Mouse (Mus musculus) kidney, adult 18-20 months (tissue): Measurements from ENCODE around the gene Cd8b1.
"Not testable (repeated sequence)": the region's sequence is repeated elsewhere in the genome, so short reads cannot be mapped to it uniquely, and the experiment has no call there.

Experiments used
- DNase-seq: peaks from one replicate; pipeline ENCODE4 v3.0.0; 2021

Gene Cd8b1

DNA sequence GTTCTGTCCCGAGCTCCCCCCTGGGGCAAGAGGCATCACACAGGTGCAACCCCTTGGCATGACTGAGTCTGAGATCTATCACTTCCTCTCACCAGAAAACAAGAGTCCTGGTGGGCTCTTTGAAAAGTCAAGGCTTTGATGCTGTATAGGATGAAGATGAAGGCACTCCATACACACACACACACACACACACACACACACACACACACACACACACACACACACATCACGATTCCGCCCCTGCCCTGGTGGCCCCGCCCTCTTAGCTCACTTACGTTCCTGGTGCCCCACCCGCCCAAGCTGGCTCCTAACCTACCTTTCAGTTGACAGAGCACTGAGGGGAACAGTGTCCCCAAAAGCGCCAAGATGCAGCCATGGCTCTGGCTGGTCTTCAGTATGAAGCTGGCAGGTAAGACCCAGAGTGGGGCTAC is at the start of gene Cd8b1:
TSS of gene Cd8b1 (plus strand) at position 298 of the 431 bp plus-strand sequence.
- DNase-seq, result no peak

DNA sequence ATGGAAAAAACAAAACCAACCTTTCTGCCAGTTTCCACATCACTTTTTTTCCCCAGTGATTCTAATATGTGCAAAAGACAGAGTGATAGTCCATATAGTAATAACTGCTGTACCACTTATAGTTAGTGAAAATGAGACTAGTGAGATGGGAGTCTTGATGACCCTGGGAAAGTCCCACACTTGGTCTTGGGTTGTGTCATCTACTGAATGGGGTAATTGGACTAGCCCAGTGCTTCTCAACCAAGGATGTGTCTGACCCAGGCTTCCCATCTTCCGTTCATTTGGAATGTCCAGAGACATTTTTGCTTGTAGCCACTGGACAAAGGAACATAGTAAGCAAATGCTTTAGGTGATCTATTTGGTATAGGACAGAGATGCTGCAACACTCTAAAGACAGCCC is 48.9 kb upstream of the Cd8b1 start:
- no peak for DNase-seq

DNA sequence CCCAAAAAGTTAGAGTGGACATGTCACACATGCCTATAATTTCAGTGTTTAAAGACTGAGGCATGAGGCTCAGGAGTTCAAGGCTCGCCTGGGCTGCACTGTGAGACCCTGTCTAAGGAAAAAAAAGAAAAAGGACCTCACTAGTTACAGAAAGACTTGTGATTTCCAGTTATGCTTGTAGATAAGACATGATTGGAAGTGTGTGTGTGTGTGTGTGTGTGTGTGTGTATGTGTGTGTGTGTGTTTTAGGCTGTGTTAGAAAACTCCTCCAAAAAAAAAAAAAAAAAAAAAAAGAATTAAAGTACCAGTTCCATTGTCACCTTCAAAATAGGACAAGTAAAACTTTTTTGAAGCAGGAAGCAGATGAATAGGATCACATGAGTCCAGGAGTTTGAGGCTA is 48.0 kb upstream of the Cd8b1 start:
- no peak for DNase-seq

DNA sequence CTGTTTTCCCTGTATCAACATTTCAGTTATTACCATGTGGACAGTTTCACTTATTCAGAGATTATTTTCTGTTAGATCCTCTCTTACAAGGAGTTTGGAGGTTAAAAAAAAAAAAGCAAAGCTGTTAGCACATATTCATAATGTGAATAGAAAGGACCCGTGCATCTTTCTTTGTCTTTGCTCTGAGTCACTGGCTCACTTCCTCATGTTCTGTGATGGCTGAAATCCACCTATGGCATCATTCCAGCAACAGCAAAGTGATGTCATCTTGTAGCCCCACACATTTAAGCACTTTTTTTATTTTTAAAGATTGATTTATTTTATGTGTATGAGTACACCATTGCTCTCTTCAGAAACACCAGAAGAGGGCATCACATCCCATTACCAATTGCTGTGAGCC is 43.2 kb upstream of the Cd8b1 start:
- DNase-seq, result no peak

DNA sequence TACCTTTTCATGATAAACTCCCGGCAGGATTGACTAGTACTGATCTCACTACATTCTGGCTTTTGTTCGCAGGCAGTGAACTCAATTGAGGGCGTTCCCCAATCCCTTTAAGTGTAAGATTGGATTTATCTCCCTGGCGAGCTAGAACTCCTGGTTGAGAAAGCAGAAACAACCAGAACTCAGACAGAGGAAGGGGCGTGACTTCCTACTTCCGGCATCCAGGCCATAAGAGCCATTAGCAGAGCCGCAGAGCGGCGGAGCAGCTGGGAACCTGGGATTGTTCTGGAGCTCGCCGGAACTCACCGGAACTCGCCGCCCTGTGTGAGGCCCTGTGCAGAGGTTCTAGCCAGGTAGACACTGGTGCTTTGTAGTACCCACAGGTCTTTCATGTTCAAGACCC is 29.1 kb upstream of the Cd8b1 start:
- DNase-seq, result no peak

DNA sequence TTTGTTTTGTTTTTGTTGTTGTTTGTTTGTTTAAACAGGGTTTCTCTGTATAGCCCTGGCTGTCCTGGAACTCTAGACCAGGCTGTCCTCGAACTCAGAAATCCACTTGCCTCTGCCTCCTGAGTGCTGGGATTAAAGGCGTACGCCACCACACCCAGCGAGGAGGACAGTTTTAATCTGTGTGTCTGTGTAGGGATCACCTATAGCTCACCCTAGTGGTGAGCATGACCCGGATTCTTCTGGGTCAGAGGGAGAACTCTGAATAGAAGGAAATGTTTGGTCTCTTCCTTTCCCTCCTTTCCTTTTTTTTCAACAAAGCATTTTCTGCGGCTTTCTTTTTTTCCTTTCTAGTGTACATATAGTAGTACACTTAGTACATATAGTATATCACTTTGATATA is 27.3 kb upstream of the Cd8b1 start:
- no peak for DNase-seq

DNA sequence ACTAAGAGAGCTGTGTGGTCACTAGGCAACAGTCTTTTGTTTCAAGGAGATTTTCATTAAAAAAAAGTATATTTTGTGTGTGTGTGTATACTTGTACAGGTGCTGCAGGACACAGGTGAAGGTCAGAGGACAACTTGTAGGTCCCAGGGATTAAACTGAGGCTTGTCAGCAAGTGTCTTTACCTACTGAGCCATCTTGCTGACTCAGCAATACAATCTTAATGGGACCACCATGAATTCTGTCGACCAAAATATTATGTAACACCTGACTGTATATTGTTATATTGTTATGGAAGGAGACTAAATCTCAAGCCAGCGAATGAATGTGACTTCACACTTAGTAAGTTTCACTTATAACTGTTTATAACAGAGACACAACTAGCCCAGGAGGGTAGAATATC is 24.5 kb upstream of the Cd8b1 start:
- DNase-seq, result no peak

DNA sequence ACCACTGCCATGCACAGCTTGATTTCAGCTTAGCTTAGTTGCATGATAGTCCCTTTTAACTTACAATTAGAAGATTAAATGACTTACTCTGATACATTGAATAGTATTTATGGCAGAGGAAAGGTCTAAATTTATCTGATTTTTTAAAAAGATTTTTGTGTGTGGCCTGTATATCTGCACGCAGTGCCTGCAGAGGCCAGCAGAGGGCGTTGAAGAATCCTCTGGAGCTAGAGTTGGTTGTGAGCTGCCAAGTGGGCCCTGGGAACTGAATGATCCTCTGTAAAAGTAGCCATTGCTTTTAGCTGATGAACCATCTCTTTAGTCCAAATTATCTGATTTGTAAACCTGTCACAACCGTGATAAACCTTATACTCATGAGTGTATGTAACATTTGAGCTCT is 23.8 kb upstream of the Cd8b1 start:
- peak; percentile 23 for DNase-seq

DNA sequence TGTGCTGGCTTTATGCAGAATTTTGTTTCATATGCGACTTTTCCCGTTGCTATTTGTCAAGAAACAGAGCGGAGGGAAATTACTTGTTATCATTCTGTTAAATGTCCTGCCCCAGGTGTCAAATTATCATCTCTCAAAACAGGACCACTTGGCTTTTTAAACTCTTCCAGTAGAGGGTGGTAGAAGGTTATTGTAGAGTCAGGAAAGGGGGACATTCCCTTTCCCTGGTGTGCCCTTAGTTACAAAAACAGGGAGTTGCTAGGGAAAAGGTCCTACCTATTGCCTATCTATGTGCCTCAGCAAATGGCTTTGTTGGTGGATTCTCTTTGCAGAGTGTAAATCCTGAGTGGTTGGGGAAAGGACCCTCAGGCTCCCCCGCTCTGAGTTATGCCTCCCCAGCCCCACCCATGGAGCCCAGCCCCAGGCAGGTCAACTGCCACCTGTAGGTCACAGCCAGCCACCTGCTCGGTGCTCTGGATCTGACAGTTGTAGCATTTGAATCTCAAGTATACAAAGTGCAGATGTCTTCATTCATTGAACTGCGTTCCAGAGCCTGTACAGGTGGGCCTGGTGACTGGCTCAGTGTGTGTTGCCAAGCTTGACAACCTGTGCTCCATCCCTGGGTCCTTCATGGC is 20.4 kb upstream of the Cd8b1 start:
- DNase-seq, result no peak

DNA sequence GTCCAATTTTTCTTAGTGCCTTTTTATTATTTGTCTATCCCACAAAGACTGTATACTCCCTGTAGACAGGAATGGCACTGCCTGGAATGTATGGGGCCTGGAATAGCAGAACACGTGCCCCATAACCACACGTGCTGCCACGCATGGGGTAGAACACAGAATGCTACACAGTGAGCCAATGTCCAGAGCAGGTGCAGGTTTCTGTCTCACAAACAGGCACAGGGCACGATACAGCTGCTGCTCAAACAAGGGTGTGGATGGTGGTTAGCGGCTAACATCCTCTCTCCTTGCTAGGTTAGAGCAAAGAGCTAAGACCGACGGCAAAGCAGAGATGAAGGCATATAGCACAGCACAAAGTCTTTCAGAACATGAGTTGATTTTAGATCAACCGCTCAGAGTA is 15.1 kb upstream of the Cd8b1 start:
- no peak for DNase-seq

DNA sequence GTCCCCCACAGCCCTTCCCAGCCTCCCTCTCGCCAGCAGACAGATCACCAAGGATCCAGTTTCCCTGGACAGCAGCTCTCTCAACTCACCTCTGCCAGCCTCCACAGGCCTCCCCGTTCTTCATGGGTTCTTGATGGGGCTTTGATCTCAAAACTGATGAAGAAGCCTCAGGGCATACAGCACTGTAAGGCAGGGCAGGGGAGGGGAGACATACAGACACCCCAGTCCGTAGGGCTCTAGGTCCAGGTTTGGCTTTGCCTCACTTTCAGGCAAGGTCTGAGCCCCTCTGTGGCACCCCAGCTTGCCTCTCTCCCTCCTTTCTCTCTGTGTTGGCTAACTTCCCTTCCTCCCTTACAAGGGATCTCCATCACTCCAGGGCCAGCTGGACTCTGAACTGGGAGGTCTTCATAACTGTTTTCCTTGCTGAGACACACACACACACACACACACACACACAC is 733 bp upstream of the Cd8b1 start, which contains the start of gene Smyd1:
TSS of gene Smyd1 (minus strand) at position 408 of the 458 bp plus-strand sequence.
- no peak for DNase-seq

DNA sequence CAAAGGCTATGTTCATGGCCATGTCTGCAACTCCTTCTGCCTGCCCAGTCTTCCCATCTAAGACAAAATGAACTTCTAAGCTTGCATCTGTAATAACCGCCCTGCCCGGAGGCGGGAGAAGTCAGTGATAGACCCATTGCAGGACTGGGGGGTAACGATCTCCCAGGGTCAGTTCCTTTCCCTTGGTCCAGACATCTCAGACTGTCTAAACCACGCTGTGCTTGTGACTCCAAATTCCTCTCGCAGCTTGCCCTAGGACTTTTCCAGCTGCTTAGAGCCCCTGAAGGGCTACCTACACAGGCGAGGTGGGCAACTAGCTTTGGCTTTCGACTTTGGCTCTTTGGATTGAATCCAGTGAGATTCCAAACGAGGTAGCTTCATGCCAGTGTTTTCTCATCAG is 2.2 kb downstream of the Cd8b1 start:
- DNase-seq, result no peak

DNA sequence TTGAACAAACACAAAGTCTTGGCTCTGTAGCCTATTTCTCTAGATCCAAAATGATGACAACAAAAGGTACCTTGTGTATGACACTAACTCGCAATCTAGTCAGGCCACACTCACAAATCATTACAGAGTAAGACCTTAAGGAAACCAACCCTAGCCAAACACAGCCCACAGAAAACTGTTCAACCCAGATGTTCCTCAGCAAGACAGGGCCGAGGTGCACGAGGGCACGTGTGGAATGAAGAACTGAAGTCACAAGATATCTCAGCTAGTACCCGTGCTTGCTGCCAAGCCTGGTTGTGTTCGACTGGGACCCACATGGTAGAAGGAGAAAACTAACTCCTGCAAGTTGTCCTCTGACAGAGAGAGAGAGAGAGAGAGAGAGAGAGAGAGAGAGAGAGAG is 7.3 kb downstream of the Cd8b1 start:
- no peak for DNase-seq

DNA sequence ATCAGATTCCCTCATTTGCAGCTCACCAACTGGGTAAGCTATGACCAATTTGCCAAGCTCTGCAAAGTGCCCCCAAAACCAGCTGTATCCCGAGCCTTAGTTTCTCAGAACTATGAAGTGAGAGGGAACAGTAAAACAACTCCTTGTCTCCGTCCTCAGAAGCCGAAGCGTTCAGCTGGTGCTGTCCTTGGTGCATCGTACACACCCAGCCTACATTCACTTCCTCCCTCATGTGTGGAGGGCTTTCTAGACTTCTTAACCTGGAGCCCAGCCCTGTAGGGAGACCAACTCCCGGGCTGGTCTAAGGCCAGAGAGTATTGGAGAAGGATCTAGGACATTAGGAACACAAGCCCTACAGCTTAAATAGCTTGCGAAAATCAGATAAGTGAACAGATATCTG is 7.9 kb downstream of the Cd8b1 start:
- DNase-seq, result no peak

DNA sequence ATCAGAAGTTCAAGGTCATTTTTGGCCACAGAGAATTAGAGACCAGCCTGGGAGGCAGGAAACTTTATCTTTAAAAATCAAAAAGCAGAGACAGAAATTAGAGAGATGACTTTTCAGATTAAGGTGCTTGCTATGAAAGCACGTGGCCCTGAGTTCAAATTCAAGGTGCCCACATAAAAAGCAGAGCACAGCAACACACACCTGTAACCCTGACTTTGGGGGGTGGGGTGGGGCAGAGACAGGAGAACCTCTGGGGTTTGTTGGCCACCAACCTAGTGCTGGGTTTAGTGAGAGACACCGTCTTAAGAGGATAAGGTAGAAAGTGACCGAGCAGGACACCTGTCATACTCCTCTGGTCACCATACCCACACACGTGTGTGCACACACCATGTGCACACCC is 8.9 kb downstream of the Cd8b1 start:
- not testable (repeated sequence) for DNase-seq

DNA sequence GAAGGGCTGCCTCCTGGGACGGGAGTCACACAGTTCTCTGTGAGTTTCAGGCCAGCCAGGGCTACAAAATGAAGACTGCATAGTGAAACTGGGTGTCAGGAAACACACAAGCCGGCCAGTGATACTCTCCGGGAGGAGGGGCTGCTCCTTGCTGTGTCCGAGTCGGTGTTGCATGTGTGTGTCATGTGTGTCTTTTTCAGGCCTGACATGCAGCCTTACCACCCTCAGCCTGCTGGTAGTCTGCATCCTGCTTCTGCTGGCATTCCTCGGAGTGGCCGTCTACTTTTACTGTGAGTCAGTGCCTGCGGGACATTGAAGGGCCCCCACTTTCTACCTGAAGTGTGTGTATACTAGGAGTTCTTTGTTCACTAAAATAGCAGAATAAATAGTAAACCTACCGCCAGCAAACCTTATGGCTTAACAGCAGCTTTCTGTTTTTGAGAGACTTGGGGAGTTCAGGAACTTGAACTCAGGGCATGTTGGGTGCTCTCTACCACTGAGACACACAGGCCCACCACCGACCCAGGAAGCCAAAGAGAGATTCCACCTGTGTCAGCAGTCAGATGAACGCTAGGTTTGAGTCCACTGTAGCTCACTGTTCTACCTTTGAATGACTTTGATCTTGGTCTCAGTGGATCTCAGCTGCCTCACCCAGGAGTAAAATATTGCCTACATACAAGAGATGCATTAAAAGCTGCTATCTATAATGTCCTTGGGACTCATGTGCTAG is 9.8 kb downstream of the Cd8b1 start:
- DNase-seq, result no peak

DNA sequence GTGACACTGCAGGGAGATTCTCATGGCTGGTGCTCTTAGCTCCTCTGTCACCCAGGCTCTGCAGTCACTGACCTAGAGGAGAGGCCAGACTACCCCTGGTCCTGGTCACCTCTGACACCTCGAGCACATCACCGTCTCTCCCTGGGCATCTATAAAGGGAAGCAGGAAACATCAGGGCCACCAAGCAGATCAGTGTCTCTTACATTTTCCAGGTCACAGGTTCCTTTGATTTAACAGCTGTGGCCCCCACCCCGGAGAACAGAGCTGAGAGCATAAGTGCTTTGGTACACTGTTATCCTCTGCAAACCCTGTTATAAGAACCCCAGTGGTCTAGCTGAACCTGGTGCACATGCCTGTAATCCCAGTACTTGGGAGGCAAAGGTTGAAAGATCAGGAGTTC is 10.4 kb downstream of the Cd8b1 start:
- no peak for DNase-seq

DNA sequence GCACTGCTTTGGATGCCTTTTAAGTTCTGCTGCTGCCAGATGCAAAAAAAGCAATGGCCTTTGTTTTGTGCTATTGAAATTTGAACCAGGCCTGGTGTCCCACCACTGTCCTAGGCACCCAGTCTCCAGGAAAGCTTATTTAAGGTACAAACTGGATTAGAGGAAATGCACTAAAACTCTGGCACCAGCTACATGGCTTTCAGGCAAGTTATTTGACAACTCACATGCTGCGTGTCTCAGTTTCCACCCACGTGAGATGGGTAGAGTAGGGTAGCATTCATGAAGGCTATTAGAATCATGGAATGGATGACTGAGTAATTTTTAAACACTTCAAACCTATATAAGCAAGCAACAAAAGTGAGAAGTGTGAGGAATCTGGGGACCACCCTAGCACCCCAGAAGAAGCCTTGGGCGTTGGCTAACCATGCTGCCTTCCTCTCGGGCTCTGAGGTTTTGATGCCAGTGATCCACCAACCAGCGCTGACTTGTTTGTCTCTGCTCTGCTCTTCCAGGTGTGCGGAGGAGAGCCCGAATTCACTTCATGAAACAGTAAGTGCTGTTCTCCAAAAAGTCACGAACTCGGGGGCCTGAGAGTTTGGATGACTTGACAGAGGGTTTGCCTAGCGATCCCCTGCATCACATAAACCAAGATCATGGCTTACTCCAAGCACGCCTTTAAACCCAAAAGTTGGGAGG is 11.1 kb downstream of the Cd8b1 start:
- DNase-seq, result no peak

DNA sequence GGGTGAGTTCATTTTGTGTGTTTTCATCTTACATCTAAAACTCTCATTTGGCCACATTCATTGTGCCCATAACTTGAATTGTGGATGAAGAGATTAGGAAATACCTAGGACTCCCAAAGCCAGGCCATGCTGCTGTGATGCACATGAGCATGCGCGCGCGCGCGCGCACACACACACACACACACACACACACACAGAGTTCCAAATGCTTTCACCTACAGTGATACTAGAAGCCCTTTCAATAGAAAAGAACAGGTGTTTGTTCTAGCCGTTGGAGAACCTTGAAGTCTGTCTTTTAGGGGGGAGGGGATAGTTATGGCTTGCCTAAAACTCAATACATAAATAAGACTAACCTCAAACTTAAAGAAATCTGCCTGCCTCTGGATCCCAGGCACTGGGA is 15.1 kb downstream of the Cd8b1 start:
- DNase-seq, result no peak

DNA sequence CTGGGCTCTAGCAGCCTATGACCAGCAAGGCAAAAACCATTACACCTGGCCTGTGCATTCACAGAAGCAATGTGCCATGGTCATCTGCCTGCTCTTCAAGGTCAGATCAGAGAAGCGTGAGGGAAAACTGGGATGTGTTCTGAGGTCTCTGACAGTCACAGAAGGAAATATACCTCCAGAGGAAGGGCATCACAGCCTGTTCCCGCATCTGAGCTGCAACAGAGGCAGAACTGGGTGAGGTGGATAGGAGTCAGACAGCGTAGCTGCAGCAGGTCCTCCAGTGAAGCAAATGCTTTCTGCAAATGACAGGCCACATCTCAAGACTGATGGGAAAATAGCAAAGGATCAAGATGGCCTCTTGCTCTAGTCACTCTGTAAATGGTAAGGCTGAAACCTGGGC is 16.4 kb downstream of the Cd8b1 start:
- DNase-seq, result no peak

DNA sequence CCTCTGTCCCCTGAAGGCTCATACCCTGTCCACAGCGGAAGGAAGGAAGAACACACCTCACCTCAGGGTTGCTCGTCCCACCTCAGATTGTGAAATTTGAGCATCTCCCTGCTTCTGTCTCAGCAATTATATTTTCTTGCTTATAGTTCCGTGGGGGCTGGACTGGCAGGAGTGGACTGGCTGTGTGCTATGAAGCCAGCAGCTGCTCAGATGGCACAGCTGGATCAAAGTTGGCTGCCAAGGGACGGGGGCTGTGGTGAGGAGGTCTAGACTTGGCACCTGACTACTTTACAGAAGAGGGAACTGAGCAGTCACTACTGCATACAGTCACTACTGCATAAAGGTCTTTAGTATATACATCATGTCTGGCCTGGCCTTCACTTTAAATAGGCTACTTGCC is 16.8 kb downstream of the Cd8b1 start:
- DNase-seq, result no peak

DNA sequence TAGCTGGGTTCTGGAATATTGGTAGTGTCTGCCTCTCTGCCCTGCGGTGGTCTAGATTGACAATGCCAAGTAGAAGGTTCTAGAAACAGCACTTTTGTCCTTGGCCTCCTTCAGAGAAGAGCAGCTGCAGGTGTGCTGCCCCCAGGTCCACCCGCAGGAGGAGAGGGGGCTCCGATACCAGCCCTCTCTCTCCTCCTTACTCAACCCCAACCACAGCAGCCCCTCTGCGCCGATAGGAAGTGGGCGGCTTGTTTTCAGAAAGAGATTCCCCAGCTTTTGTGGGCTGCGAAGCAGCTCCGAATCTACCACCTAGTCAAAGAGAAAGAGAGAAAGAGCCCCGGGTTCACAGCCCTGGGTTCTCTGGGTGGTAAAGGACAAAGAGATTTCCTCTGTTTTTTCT is 18.6 kb downstream of the Cd8b1 start:
- DNase-seq, result no peak

DNA sequence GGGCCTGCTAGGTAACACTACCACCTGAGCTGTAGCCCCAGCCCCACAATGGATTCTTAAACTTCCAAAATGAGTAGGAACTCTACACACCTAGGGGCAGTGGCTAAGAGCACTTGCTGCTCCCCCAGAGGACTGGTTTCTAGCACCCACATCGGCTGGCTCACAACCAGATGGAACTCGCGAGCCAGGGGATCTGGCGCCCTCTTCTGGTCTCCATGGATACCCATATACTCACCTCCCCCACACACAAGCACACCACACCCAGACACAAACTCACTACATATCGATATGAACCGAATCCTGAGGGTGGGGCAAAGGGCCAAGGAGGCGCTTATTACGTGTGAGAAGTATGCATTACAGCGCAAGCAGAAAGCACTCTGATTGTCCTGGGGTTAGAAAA is 25.4 kb downstream of the Cd8b1 start:
- no peak for DNase-seq

DNA sequence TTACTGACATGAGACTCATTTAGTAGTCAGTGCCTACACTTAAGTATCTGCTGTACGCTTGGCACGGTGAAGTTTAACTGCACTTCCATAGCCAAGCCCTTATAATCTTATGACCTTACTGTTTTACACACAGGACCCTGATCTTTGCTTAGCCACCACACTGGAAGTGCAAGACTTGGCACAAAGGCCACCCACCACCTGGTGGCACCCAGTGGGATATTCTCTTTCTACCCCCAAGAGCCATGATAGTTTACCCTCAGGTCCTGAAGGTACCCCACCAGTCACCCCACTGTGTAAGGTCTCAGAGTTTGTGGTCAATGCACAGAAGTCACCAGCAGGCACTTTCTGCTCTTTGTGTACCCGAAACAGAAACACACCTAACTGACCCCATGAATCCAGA is 28.6 kb downstream of the Cd8b1 start:
- DNase-seq, result no peak
